Mouse (Mus musculus): ENCODE results near the gene Tenm2. TPM values are rescaled to one million over a fixed set of nuclear protein-coding genes. Genes with fewer than 3 reads are reported as not detected.

Tenm2 gene
- polyA plus RNA-seq, 1 experiment from 2014 or later = 8.6 TPM

- Histone ChIP-seq H3K9ac (no peak overlapping the region), H3K4me2 (replicated peaks) (no peak overlapping the region), H3K9me3 (no peaks in the 10 kb centered on the region), H3K4me1 (no peaks in the 10 kb centered on the region), H3K27me3 (replicated peaks) (no peaks in the 10 kb centered on the region), H3K4me3 (no peak overlapping the region), H3K27ac (no peak overlapping the region), H3K36me3 (no peaks in the 10 kb centered on the region)
- no peak for ATAC-seq (ENCODE audit: low FRiP score, low read depth)
- WGBS = 89% methylated on average over 6 of the region's 6 CpGs
Observed at GRCm38 (mm10) chr11:36941429-36941828, 294.3 kb downstream of the Tenm2 start.

- Histone ChIP-seq H3K4me3 (no peak overlapping the region), H3K9ac (no peak overlapping the region), H3K27ac (no peak overlapping the region), H3K4me2 (replicated peaks) (no peak overlapping the region), H3K27me3 (replicated peaks) (no peaks in the 10 kb centered on the region), H3K36me3 (no peaks in the 10 kb centered on the region), H3K4me1 (no peaks in the 10 kb centered on the region), H3K9me3 (no peaks in the 10 kb centered on the region)
- no peak for ATAC-seq (ENCODE audit: low FRiP score, low read depth)
- WGBS = 24% methylated on average over 7 of the region's 7 CpGs
Observed at GRCm38 (mm10) chr11:36940557-36941110, 295.1 kb downstream of the Tenm2 start.

- no peak for ATAC-seq (ENCODE audit: low FRiP score, low read depth)
- WGBS = 67% methylated on average over 5 of the region's 5 CpGs
Observed at GRCm38 (mm10) chr11:36929817-36930216, 305.9 kb downstream of the Tenm2 start.

GRCm38 (mm10) chr11:36926705-36927406 is 308.9 kb downstream of the Tenm2 start:
- no peak overlapping the region for H3K9ac ChIP-seq
- no peak for ATAC-seq (ENCODE audit: low FRiP score, low read depth)
- H3K36me3 ChIP-seq = no peaks in the 10 kb centered on the region
- no peak overlapping the region for H3K4me2 ChIP-seq (replicated peaks)
- no peak overlapping the region for H3K4me3 ChIP-seq
- H3K27ac ChIP-seq = no peak overlapping the region
- no peaks in the 10 kb centered on the region for H3K9me3 ChIP-seq
- 76% methylated on average over 9 of the region's 9 CpGs for WGBS
- H3K4me1 ChIP-seq = no peaks in the 10 kb centered on the region
- no peaks in the 10 kb centered on the region for H3K27me3 ChIP-seq (replicated peaks)

More at GRCm38 (mm10) chr11:36929817-36930216, 305.9 kb downstream of the Tenm2 start:
- no peaks in the 10 kb centered on the region for H3K9me3 ChIP-seq
- no peaks in the 10 kb centered on the region for H3K36me3 ChIP-seq
- no peaks in the 10 kb centered on the region for H3K4me1 ChIP-seq
- no peak overlapping the region for H3K27ac ChIP-seq
- H3K4me3 ChIP-seq = no peak overlapping the region
- no peak overlapping the region for H3K4me2 ChIP-seq (replicated peaks)
- H3K27me3 ChIP-seq (replicated peaks) = no peaks in the 10 kb centered on the region
- no peak overlapping the region for H3K9ac ChIP-seq

GRCm38 (mm10) chr11:36919301-36919700 is 316.5 kb downstream of the Tenm2 start:
- WGBS = 93% methylated on average over 6 of the region's 6 CpGs
- H3K4me1 ChIP-seq = no peaks in the 10 kb centered on the region
- H3K4me3 ChIP-seq = no peak overlapping the region
- H3K9ac ChIP-seq = no peak overlapping the region
- no peak for ATAC-seq (ENCODE audit: low FRiP score, low read depth)
- no peaks in the 10 kb centered on the region for H3K9me3 ChIP-seq
- H3K27ac ChIP-seq = no peak overlapping the region
- no peaks in the 10 kb centered on the region for H3K27me3 ChIP-seq (replicated peaks)
- H3K4me2 ChIP-seq (replicated peaks) = no peak overlapping the region
- H3K36me3 ChIP-seq = no peaks in the 10 kb centered on the region

- no peak for ATAC-seq (ENCODE audit: low FRiP score, low read depth)
- H3K4me1 ChIP-seq = no peaks in the 10 kb centered on the region
- H3K36me3 ChIP-seq = no peaks in the 10 kb centered on the region
- no peak overlapping the region for H3K27ac ChIP-seq
- 79% methylated on average over 4 of the region's 4 CpGs for WGBS
- H3K9ac ChIP-seq = no peak overlapping the region
- H3K4me2 ChIP-seq (replicated peaks) = no peak overlapping the region
- H3K9me3 ChIP-seq = no peaks in the 10 kb centered on the region
- H3K4me3 ChIP-seq = no peak overlapping the region
- H3K27me3 ChIP-seq (replicated peaks) = no peaks in the 10 kb centered on the region
Observed at GRCm38 (mm10) chr11:36911406-36911805, 324.4 kb downstream of the Tenm2 start.

- Histone ChIP-seq H3K9me3 (no peaks in the 10 kb centered on the region), H3K4me3 (no peak overlapping the region)
- ATAC-seq (ENCODE audit: low FRiP score, low read depth) = no peak
Observed at GRCm38 (mm10) chr11:36909036-36909435, 326.7 kb downstream of the Tenm2 start.

GRCm38 (mm10) chr11:36902302-36902701 is 333.5 kb downstream of the Tenm2 start:
- Histone ChIP-seq H3K4me3 (no peak overlapping the region), H3K27ac (no peak overlapping the region), H3K9me3 (no peaks in the 10 kb centered on the region), H3K9ac (no peak overlapping the region), H3K4me1 (no peaks in the 10 kb centered on the region), H3K36me3 (no peaks in the 10 kb centered on the region), H3K27me3 (replicated peaks) (no peaks in the 10 kb centered on the region), H3K4me2 (replicated peaks) (no peak overlapping the region)
- no peak for ATAC-seq (ENCODE audit: low FRiP score, low read depth)
- 15% methylated on average over 2 of the region's 2 CpGs for WGBS

More at GRCm38 (mm10) chr11:36909036-36909435, 326.7 kb downstream of the Tenm2 start:
- Histone ChIP-seq H3K36me3 (no peaks in the 10 kb centered on the region), H3K4me1 (no peaks in the 10 kb centered on the region), H3K27ac (no peak overlapping the region), H3K27me3 (replicated peaks) (no peaks in the 10 kb centered on the region), H3K4me2 (replicated peaks) (no peak overlapping the region), H3K9ac (no peak overlapping the region)
- 91% methylated on average over 1 of the region's 1 CpGs for WGBS

- Histone ChIP-seq H3K4me3 (no peak overlapping the region), H3K9me3 (no peaks in the 10 kb centered on the region), H3K36me3 (no peaks in the 10 kb centered on the region), H3K27me3 (replicated peaks) (no peaks in the 10 kb centered on the region), H3K9ac (no peak overlapping the region), H3K27ac (no peak overlapping the region), H3K4me1 (no peaks in the 10 kb centered on the region), H3K4me2 (replicated peaks) (no peak overlapping the region)
- 87% methylated on average over 3 of the region's 3 CpGs for WGBS
- ATAC-seq (ENCODE audit: low FRiP score, low read depth) = no peak
Observed at GRCm38 (mm10) chr11:36893061-36893460, 342.7 kb downstream of the Tenm2 start.

GRCm38 (mm10) chr11:36891106-36891505 is 344.7 kb downstream of the Tenm2 start:
- no peaks in the 10 kb centered on the region for H3K27me3 ChIP-seq (replicated peaks)
- H3K36me3 ChIP-seq = no peaks in the 10 kb centered on the region
- H3K4me3 ChIP-seq = no peak overlapping the region
- H3K4me1 ChIP-seq = no peaks in the 10 kb centered on the region
- 29% methylated on average over 3 of the region's 3 CpGs for WGBS
- no peak overlapping the region for H3K27ac ChIP-seq
- no peaks in the 10 kb centered on the region for H3K9me3 ChIP-seq
- peak; percentile 65; the same call in 1 of the 2 replicates for ATAC-seq (ENCODE audit: low FRiP score, low read depth)
- no peak overlapping the region for H3K4me2 ChIP-seq (replicated peaks)
- no peak overlapping the region for H3K9ac ChIP-seq

- ATAC-seq (ENCODE audit: low FRiP score, low read depth) = no peak
- WGBS = 73% methylated on average over 7 of the region's 7 CpGs
- no peaks in the 10 kb centered on the region for H3K27me3 ChIP-seq (replicated peaks)
- no peak overlapping the region for H3K9ac ChIP-seq
- H3K36me3 ChIP-seq = no peaks in the 10 kb centered on the region
- no peaks in the 10 kb centered on the region for H3K4me1 ChIP-seq
- H3K27ac ChIP-seq = no peak overlapping the region
- H3K4me2 ChIP-seq (replicated peaks) = no peak overlapping the region
- H3K9me3 ChIP-seq = no peaks in the 10 kb centered on the region
- no peak overlapping the region for H3K4me3 ChIP-seq
Observed at GRCm38 (mm10) chr11:36887490-36887889, 348.3 kb downstream of the Tenm2 start.

- H3K9me3 ChIP-seq = no peaks in the 10 kb centered on the region
- ATAC-seq (ENCODE audit: low FRiP score, low read depth) = no peak
- no peak overlapping the region for H3K9ac ChIP-seq
- 41% methylated on average over 3 of the region's 3 CpGs for WGBS
- H3K4me3 ChIP-seq = no peak overlapping the region
- no peaks in the 10 kb centered on the region for H3K27me3 ChIP-seq (replicated peaks)
- H3K27ac ChIP-seq = no peak overlapping the region
- no peaks in the 10 kb centered on the region for H3K36me3 ChIP-seq
- H3K4me1 ChIP-seq = no peaks in the 10 kb centered on the region
- no peak overlapping the region for H3K4me2 ChIP-seq (replicated peaks)
Observed at GRCm38 (mm10) chr11:36886147-36886546, 349.6 kb downstream of the Tenm2 start.

- H3K27ac ChIP-seq = no peak overlapping the region
- no peak overlapping the region for H3K9ac ChIP-seq
- H3K9me3 ChIP-seq = no peaks in the 10 kb centered on the region
- no peak for ATAC-seq (ENCODE audit: low FRiP score, low read depth)
- no peaks in the 10 kb centered on the region for H3K36me3 ChIP-seq
- no peak overlapping the region for H3K4me2 ChIP-seq (replicated peaks)
- WGBS = 70% methylated on average over 4 of the region's 4 CpGs
- no peaks in the 10 kb centered on the region for H3K27me3 ChIP-seq (replicated peaks)
- H3K4me1 ChIP-seq = no peaks in the 10 kb centered on the region
- H3K4me3 ChIP-seq = no peak overlapping the region
Observed at GRCm38 (mm10) chr11:36872961-36873360, 362.8 kb downstream of the Tenm2 start.
